Mouse (Mus musculus): Measurements from ENCODE around the gene Thap3. TPM values are rescaled to one million over a fixed set of nuclear protein-coding genes. Genes with fewer than 3 reads are reported as not detected.

Gene Thap3
- total RNA-seq, 2 experiments from 2014 or later, result 11.7 to 13.4 TPM

Other genes starting within 250 kb of the Thap3 start
- 100 to 1,000 TPM; 152 to 172 TPM for gene Camta1, start 127.1 kb downstream of the Thap3 start, total RNA-seq (2021)
- 10 to 100 TPM; 96.2 to 99.0 TPM for gene Dnajc11, start 55.3 kb downstream of the Thap3 start, total RNA-seq (2021)
- gene Phf13, start 7.3 kb upstream of the Thap3 start, total RNA-seq (2021), result 10 to 100 TPM; 14.8 to 15.3 TPM
- gene Klhl21, start 19.8 kb upstream of the Thap3 start, total RNA-seq (2021), result 10 to 100 TPM; 42.3 to 49.2 TPM
- gene Zbtb48, start 38.7 kb upstream of the Thap3 start, total RNA-seq (2021), result 10 to 100 TPM; 10.5 to 11.1 TPM
- gene Tas1r1, start 49.6 kb upstream of the Thap3 start, total RNA-seq (2021), result under 1 TPM; 0.10 to 0.11 TPM
- gene Nol9, start 50.3 kb upstream of the Thap3 start, total RNA-seq (2021), result 10 to 100 TPM; 11.1 to 13.2 TPM
- gene Plekhg5, start 83.5 kb upstream of the Thap3 start, total RNA-seq (2021), result 10 to 100 TPM; 35.0 to 35.3 TPM
- gene Tnfrsf25, start 126.9 kb upstream of the Thap3 start, total RNA-seq (2021), result 1 to 10 TPM in 1 of 2 experiments, under 1 TPM in 1; 0.88 to 2.2 TPM
- 1 to 10 TPM; 1.5 to 1.8 TPM for gene Espn, start 163.4 kb upstream of the Thap3 start, total RNA-seq (2021)
- gene Hes2, start 169.9 kb upstream of the Thap3 start, total RNA-seq (2021), result not detected
- gene Acot7, start 189.1 kb upstream of the Thap3 start, total RNA-seq (2021), result 10 to 100 TPM; 54.3 to 58.4 TPM